Mouse (Mus musculus) embryonic facial prominence, embryonic 11.5 days (tissue): Measurements from ENCODE around the gene Heatr1. TPM values are rescaled to one million over a fixed set of nuclear protein-coding genes. Genes with fewer than 3 reads are reported as not detected.

Experiments used
- ATAC-seq: fragments of 200-750 bp; cut with Nextera tagmentation; replicated peaks from 2 replicates; pipeline ENCODE4 v1.8.0; 2017; ENCODE audit warnings: low read depth; ENCODE audit not compliant: insufficient number of reproducible peaks, low FRiP score, low TSS enrichment
- DNase-seq: peaks from one replicate; pipeline ENCODE4 v3.0.0-alpha.2; 2015; ENCODE audit warnings: low spot score
- H3K27ac ChIP-seq: fragments of 300-500 bp; sonication (generic); replicated peaks from 2 replicates; pipeline ENCODE4 v1.5.1; 2014; ENCODE audit warnings: mild to moderate bottlenecking, low read depth, low read length, control low read depth
- H3K27me3 ChIP-seq: fragments of 300-500 bp; sonication (generic); 2 replicates; pipeline ENCODE4 v1.6.1; 2014; ENCODE audit warnings: mild to moderate bottlenecking, low read length, moderate library complexity, mixed read lengths; ENCODE audit not compliant: control insufficient read depth, insufficient read depth
- H3K36me3 ChIP-seq: fragments of 300-500 bp; sonication (generic); replicated peaks from 2 replicates; pipeline ENCODE4 v1.6.1; 2014; ENCODE audit warnings: low read depth, mild to moderate bottlenecking, low read length, moderate library complexity, mixed read lengths; ENCODE audit not compliant: control insufficient read depth, insufficient read depth
- H3K4me1 ChIP-seq: fragments of 300-500 bp; sonication (generic); 2 replicates; pipeline ENCODE4 v1.6.1; 2014; ENCODE audit warnings: low read length, mixed read lengths; ENCODE audit not compliant: control insufficient read depth, insufficient read depth
- H3K4me2 ChIP-seq: fragments of 300-500 bp; sonication (generic); 2 replicates; pipeline ENCODE4 v1.6.1; 2014; ENCODE audit warnings: low read depth, mild to moderate bottlenecking, control low read depth, low read length, moderate library complexity
- H3K4me3 ChIP-seq: fragments of 300-500 bp; sonication (generic); 2 replicates; pipeline ENCODE4 v1.5.1; 2014; ENCODE audit warnings: low read depth, low read length, control low read depth
- H3K9ac ChIP-seq: fragments of 300-500 bp; sonication (generic); replicated peaks from 2 replicates; pipeline ENCODE4 v1.6.1; 2014; ENCODE audit warnings: mild to moderate bottlenecking, control low read depth, low read length
- H3K9me3 ChIP-seq: fragments of 300-500 bp; sonication (generic); replicated peaks from 2 replicates; pipeline ENCODE4 v1.6.1; 2016; ENCODE audit warnings: mild to moderate bottlenecking, low read length, inconsistent platforms, mixed read lengths; ENCODE audit not compliant: control insufficient read depth
- WGBS: fragments of 180-500 bp; shearing (Covaris S2); extraction: QIAGEN DNeasy Blood & Tissue Kit; methylation state at CpG from one replicate; pipeline ENCODE4 v1.1.7; 2014; 5-methylcytosine and 5-hydroxymethylcytosine counted together
- polyA plus RNA-seq: library from polyadenylated mRNA; unstranded; fragments of >200 nt; fragmentation: Nextera tagmentation; extraction: Ambion mirVana; gene quantifications from 2 replicates; pipeline ENCODE4 v1.2.1, GENCODE M21; 2014

Heatr1 gene
- polyA plus RNA-seq, 1 experiment from 2014 or later, result 38.6 TPM

DNA sequence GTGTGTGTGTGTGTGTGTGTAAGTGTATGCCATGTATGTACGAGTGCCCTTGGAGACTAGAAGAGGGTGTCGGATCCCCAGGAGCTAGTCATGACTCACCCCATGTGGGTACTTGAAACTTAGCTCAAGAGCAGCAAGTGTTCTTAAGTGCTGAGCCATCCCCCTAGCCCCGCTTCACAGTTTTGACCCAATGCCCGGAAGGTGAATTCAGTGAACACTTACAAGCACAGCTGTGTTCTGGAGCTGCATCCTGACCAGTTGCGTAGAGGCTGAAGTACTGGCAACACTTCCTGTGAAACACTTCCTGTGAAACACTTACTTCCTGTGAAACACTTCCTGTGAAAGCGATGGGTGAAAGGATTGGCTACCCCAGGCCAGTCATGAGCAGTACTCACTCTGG lies 80.4 kb downstream of the Heatr1 start:
- WGBS, result 85% methylated on average over 6 of the region's 6 CpGs
- no peak overlapping the region for H3K9ac ChIP-seq
- H3K27me3 ChIP-seq, result no peaks in the 10 kb centered on the region
- no peaks in the 10 kb centered on the region for H3K4me1 ChIP-seq
- ATAC-seq (no peak), DNase-seq (no peak)
- H3K36me3 ChIP-seq, result no peaks in the 10 kb centered on the region
- no peak overlapping the region for H3K4me3 ChIP-seq
- no peak overlapping the region for H3K4me2 ChIP-seq
- no peaks in the 10 kb centered on the region for H3K9me3 ChIP-seq
- H3K27ac ChIP-seq, result no peak overlapping the region

DNA sequence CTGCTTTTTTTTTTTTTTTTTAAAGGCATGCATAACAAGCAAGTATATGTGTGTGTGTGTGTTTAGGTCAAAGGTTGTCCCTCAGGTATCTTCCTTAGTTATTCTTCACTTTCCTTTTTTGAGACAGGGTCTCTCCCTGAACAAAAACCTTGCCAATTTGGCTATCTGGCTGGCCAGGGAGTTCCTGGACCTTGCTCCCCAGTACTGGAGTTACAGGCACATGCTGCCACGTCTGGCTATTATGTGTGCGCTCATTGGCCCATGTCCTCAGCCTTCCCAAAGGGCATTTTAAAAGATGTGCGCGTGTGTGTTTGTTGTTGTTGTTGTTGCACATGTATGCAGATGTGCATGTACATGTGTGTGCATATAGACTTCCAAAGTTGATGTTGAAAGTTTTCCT lies 82.1 kb downstream of the Heatr1 start:
- no peaks in the 10 kb centered on the region for H3K27me3 ChIP-seq
- no peak overlapping the region for H3K4me3 ChIP-seq
- H3K36me3 ChIP-seq, result no peaks in the 10 kb centered on the region
- DNase-seq, result no peak
- no peaks in the 10 kb centered on the region for H3K9me3 ChIP-seq
- H3K4me2 ChIP-seq, result no peak overlapping the region
- H3K9ac ChIP-seq, result no peak overlapping the region
- WGBS, result 89% methylated on average over 4 of the region's 4 CpGs
- no peak overlapping the region for H3K27ac ChIP-seq
- ATAC-seq, result no peak
- no peaks in the 10 kb centered on the region for H3K4me1 ChIP-seq

DNA sequence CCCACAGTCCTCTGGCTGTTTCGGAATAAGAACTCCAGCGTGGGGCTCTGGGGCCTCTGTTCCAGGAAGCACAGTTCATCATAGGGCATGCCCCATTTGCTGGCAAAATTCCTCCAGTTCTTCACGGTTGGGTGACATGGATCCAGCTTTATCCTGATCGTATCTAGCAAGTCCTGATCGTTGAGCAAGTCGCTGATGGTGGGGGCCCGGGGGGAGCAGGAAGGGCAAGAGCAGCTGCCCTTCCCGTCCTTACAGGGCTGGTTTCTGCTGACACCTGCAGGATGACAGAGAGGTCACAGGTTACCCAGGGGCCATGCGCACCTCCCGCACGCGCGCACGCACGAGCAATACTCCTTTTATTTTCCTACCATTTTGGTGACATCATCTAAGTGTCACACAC lies 83.5 kb downstream of the Heatr1 start:
- H3K27ac ChIP-seq, result no peak overlapping the region
- H3K27me3 ChIP-seq, result no peaks in the 10 kb centered on the region
- no peaks in the 10 kb centered on the region for H3K36me3 ChIP-seq
- no peak overlapping the region for H3K9ac ChIP-seq
- no peaks in the 10 kb centered on the region for H3K9me3 ChIP-seq
- WGBS, result 72% methylated on average over 15 of the region's 15 CpGs
- H3K4me2 ChIP-seq, result no peak overlapping the region
- DNase-seq, result no peak
- no peaks in the 10 kb centered on the region for H3K4me1 ChIP-seq
- no peak for ATAC-seq
- no peak overlapping the region for H3K4me3 ChIP-seq

DNA sequence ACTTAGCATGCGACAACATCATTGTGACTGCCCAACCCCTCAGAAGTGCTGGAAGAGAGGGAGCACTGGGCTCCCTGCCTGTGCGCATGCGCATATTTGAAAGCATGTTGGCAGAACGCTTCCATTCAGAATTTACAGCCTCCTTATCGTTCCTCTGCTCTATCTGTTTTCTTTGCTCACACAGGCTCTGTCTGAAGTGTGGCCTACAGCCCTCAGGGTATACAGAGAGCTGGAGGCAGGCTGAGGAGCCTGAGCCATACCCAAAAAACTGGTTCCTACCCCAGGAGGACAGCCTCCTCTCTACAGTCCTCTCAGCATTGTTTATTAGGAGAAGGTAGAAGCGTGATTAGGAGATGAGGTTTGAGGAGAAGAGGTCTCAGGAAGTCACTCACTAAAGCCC lies 85.0 kb downstream of the Heatr1 start:
- no peaks in the 10 kb centered on the region for H3K9me3 ChIP-seq
- H3K36me3 ChIP-seq, result no peaks in the 10 kb centered on the region
- DNase-seq, result no peak
- ATAC-seq, result no peak
- no peak overlapping the region for H3K4me3 ChIP-seq
- H3K9ac ChIP-seq, result no peak overlapping the region
- no peak overlapping the region for H3K27ac ChIP-seq
- WGBS, result 77% methylated on average over 6 of the region's 6 CpGs
- no peaks in the 10 kb centered on the region for H3K27me3 ChIP-seq
- no peak overlapping the region for H3K4me2 ChIP-seq
- no peaks in the 10 kb centered on the region for H3K4me1 ChIP-seq

DNA sequence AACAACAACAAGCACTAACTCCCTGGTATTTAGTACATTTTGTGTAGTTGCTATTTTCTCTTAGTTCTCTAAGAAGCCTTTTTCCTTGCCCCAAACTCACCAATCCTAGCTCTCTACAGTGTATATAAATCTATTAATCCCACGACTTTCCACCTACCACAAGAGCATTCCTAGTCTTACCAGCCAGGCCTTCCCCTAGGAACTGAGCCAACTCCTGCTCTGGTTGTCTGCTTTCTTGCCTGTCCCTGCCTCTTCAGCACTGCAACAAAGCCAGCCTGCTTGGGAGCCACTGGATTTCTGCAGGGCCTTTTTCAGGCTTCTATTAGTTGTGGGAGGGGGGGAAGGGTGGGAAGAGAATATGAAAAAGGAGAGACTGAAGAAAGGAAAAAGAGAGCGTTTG lies 90.4 kb downstream of the Heatr1 start:
- no peak overlapping the region for H3K4me3 ChIP-seq
- DNase-seq (no peak), ATAC-seq (no peak)
- H3K4me1 ChIP-seq, result no peaks in the 10 kb centered on the region
- H3K9me3 ChIP-seq, result no peaks in the 10 kb centered on the region
- WGBS, result 85% methylated on average over 2 of the region's 2 CpGs
- no peaks in the 10 kb centered on the region for H3K36me3 ChIP-seq
- no peak overlapping the region for H3K27ac ChIP-seq
- no peaks in the 10 kb centered on the region for H3K27me3 ChIP-seq
- no peak overlapping the region for H3K9ac ChIP-seq
- H3K4me2 ChIP-seq, result no peak overlapping the region

DNA sequence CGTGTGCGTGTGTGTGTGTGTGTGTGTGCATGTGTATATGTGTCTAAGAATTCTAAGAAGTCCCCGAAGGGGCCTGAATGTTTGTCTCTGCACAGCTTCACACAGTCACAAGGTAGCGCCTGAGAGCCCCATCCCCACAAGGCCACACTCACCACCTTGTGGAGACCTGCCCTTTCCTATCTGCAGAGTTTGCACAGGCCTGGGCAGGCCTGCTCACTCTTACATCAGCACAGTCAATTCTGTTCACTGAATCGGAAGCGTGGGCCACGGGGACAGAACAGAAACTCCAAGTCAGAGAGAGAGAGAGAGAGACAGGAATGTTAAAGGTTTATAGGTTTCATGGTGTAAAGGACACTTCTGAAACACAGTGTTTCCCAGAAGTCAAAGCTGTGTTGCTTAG lies 90.8 kb downstream of the Heatr1 start:
- 78% methylated on average over 7 of the region's 7 CpGs for WGBS

More for the DNA sequence above, 90.8 kb downstream of the Heatr1 start:
- H3K36me3 ChIP-seq, result no peaks in the 10 kb centered on the region
- peak; percentile 65; the same call in 1 of the 2 replicates for ATAC-seq
- H3K9ac ChIP-seq, result no peak overlapping the region
- no peaks in the 10 kb centered on the region for H3K27me3 ChIP-seq
- no peak overlapping the region for H3K4me3 ChIP-seq
- H3K4me1 ChIP-seq, result no peaks in the 10 kb centered on the region
- no peaks in the 10 kb centered on the region for H3K9me3 ChIP-seq
- peak; percentile 27 for DNase-seq
- no peak overlapping the region for H3K4me2 ChIP-seq
- no peak overlapping the region for H3K27ac ChIP-seq

Other genes with a start within 250 kb of the Heatr1 start
- 18.2 and 19.5 TPM in 2 replicates for gene Mtr, start 136.9 kb upstream of the Heatr1 start, polyA plus RNA-seq
- gene Actn2, start 54.3 kb upstream of the Heatr1 start, polyA plus RNA-seq, result 4.2 and 10.5 TPM in 2 replicates
- gene Lgals8, start 69.9 kb downstream of the Heatr1 start, polyA plus RNA-seq, result 11.4 and 11.9 TPM in 2 replicates
- 3.1 TPM in 2 replicates for gene Edaradd, start 125.4 kb downstream of the Heatr1 start, polyA plus RNA-seq
- gene Ero1lb, start 170.8 kb downstream of the Heatr1 start, polyA plus RNA-seq, result 7.8 and 8.8 TPM in 2 replicates